Mouse (Mus musculus): Measurements from ENCODE around the gene Uba52. TPM values are rescaled to one million over a fixed set of nuclear protein-coding genes. Genes with fewer than 3 reads are reported as not detected.
A peak's percentile ranks its signal among the peaks of the same experiment; 100 is the strongest.

The Uba52 gene
- total and polyA plus RNA-seq, 2 experiments from 2014 or later: 887 to 1,011 TPM

DNA sequence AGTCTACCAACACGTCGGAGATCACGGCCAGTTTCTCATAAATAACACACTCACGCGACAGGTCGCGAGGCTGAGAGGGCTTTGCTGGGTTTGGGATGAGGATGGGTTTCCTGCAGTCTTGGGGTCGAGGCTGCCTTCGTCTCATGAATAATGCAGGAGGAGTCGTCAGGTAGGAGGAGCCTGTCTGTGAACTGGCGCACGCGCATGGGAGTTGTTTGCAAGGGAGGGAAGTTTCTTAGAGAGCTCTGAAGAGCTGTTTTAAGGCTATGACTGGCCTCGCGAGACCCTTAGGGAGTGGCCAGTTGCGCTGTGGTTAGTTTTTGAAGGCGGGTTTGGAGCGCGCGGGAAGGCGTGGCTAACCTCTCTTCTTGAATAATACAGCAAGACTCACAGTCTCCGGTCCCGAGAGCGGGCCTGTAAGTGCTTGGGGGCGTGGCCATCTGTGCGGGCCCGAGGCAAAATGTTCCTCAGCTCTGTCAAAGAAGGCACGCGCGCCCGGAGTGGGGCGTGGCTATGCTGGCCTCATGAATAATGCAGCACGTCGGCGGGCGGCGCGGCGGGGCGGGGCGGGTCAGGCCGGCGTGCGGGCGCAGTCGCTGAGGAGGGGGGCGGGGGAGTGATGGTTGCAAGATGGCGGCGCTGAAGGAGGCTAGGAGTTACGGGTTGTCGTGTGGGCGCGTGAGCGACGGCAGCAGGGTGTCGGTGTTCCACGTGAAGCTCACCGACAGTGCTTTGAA is 28.6 kb upstream of the Uba52 start, which contains the start of gene Ell:
Ell (plus strand) TSS at position 381 of the 737 bp plus-strand sequence.
- H3K4me2 ChIP-seq (ENCODE audit: low read depth, low read length): peak within 1 kb of the TSS; percentile 88
- H3K27me3 ChIP-seq (ENCODE audit: control insufficient read depth, insufficient read depth, low read length): no peaks in the 10 kb centered on the region
- H3K4me1 ChIP-seq (ENCODE audit: control insufficient read depth, insufficient read depth): peaks cover 12% of the 10 kb centered on the region
- ATAC-seq (ENCODE audit: insufficient read depth, low read depth) (peak; percentile 90), DNase-seq (ENCODE audit: low spot score) (peak; percentile 100)
- peak within 1 kb of the TSS; percentile 81 for H3K9ac ChIP-seq (replicated peaks; ENCODE audit: low read depth, low read length)
- peak within 1 kb of the TSS; percentile 73 for H3K4me3 ChIP-seq (ENCODE audit: low read depth, low read length)
- H3K36me3 ChIP-seq (replicated peaks; ENCODE audit: control insufficient read depth, insufficient read depth, low read length): peaks cover 27% of the 10 kb centered on the region
- H3K9me3 ChIP-seq (replicated peaks; ENCODE audit: control insufficient read depth, low read length): no peaks in the 10 kb centered on the region
- under 1% methylated on average over 52 of the region's 58 CpGs for WGBS
- H3K27ac ChIP-seq (ENCODE audit: low read depth): peak within 1 kb of the TSS; percentile 95
- TF ChIP-seq EP300 (IDR thresholded peaks at IDR 0.05; ENCODE audit: low read depth) (0 out of 2 replicates have a peak, but pooled peaks have one; percentile 3), CTCF (IDR thresholded peaks at IDR 0.05; ENCODE audit: low read depth) (no peak)

- WGBS: under 1% methylated on average over 32 of the region's 32 CpGs
- TF ChIP-seq CTCF (IDR thresholded peaks at IDR 0.05; ENCODE audit: low read depth) (no peak), EP300 (IDR thresholded peaks at IDR 0.05; ENCODE audit: low read depth) (peak; percentile 46; the same call in 1 of the 2 replicates)
- ATAC-seq (ENCODE audit: insufficient read depth, low read depth) (peak; percentile 80), DNase-seq (ENCODE audit: low spot score) (peak; percentile 98)
- Histone ChIP-seq H3K4me3 (ENCODE audit: low read depth, low read length) (peak overlapping the region; percentile 73), H3K27ac (ENCODE audit: low read depth) (peak overlapping the region; percentile 95), H3K4me1 (ENCODE audit: control insufficient read depth, insufficient read depth) (peaks cover 12% of the 10 kb centered on the region), H3K9ac (replicated peaks; ENCODE audit: low read depth, low read length) (peak overlapping the region; percentile 54; the same call in 1 of the 2 replicates), H3K9me3 (replicated peaks; ENCODE audit: control insufficient read depth, low read length) (no peaks in the 10 kb centered on the region), H3K4me2 (ENCODE audit: low read depth, low read length) (peak overlapping the region; percentile 88), H3K36me3 (replicated peaks; ENCODE audit: control insufficient read depth, insufficient read depth, low read length) (peaks cover 33% of the 10 kb centered on the region), H3K27me3 (ENCODE audit: control insufficient read depth, insufficient read depth, low read length) (no peaks in the 10 kb centered on the region)
Observed at GRCm38 (mm10) chr8:70538633-70539076, 28.1 kb upstream of the Uba52 start.

- Histone ChIP-seq H3K9ac (replicated peaks; ENCODE audit: low read depth, low read length) (peak overlapping the region; percentile 54), H3K4me2 (ENCODE audit: low read depth, low read length) (peak overlapping the region; percentile 88), H3K27me3 (ENCODE audit: control insufficient read depth, insufficient read depth, low read length) (no peaks in the 10 kb centered on the region), H3K36me3 (replicated peaks; ENCODE audit: control insufficient read depth, insufficient read depth, low read length) (peaks cover 38% of the 10 kb centered on the region), H3K9me3 (replicated peaks; ENCODE audit: control insufficient read depth, low read length) (no peaks in the 10 kb centered on the region), H3K27ac (ENCODE audit: low read depth) (peak overlapping the region; percentile 95), H3K4me1 (ENCODE audit: control insufficient read depth, insufficient read depth) (peaks cover 12% of the 10 kb centered on the region), H3K4me3 (ENCODE audit: low read depth, low read length) (peak overlapping the region; percentile 73)
- ATAC-seq (ENCODE audit: insufficient read depth, low read depth) (no peak), DNase-seq (ENCODE audit: low spot score) (peak; percentile 52)
- WGBS: 14% methylated on average over 24 of the region's 24 CpGs
- TF ChIP-seq EP300 (IDR thresholded peaks at IDR 0.05; ENCODE audit: low read depth): no peak
- no peak for TF ChIP-seq CTCF (IDR thresholded peaks at IDR 0.05; ENCODE audit: low read depth)
Observed at GRCm38 (mm10) chr8:70538024-70538579, 27.5 kb upstream of the Uba52 start.

GRCm38 (mm10) chr8:70535701-70536100 is 25.1 kb upstream of the Uba52 start:
- Histone ChIP-seq H3K4me1 (ENCODE audit: control insufficient read depth, insufficient read depth) (peaks cover 8% of the 10 kb centered on the region), H3K4me2 (ENCODE audit: low read depth, low read length) (no peak overlapping the region), H3K27me3 (ENCODE audit: control insufficient read depth, insufficient read depth, low read length) (no peaks in the 10 kb centered on the region), H3K27ac (ENCODE audit: low read depth) (no peak overlapping the region), H3K36me3 (replicated peaks; ENCODE audit: control insufficient read depth, insufficient read depth, low read length) (peaks cover 61% of the 10 kb centered on the region), H3K9me3 (replicated peaks; ENCODE audit: control insufficient read depth, low read length) (no peaks in the 10 kb centered on the region), H3K4me3 (ENCODE audit: low read depth, low read length) (no peak overlapping the region), H3K9ac (replicated peaks; ENCODE audit: low read depth, low read length) (no peak overlapping the region)
- TF ChIP-seq CTCF (IDR thresholded peaks at IDR 0.05; ENCODE audit: low read depth) (no peak), EP300 (IDR thresholded peaks at IDR 0.05; ENCODE audit: low read depth) (no peak)
- WGBS: 62% methylated on average over 2 of the region's 2 CpGs
- ATAC-seq (ENCODE audit: insufficient read depth, low read depth) (no peak), DNase-seq (ENCODE audit: low spot score) (no peak)

DNA sequence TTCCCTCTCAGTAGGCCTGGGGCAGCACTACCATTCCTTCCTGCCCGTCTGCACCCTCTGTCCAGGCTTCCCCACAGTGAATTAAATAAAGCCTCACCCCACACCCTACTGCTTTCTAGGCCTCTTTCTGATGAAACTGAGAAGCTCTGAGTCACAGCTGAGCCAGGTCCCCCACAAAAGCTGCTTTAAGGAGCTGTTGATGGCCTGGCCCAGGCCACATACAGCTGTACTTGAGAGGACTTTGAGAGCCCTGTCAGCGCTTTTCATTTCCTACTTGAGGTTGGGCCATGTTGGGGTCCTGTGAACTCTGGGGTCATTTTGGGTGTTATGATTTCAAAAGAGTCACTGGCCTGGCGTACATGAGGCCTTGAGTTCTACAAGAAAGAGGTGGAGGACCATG is 24.6 kb upstream of the Uba52 start:
- H3K9ac ChIP-seq (replicated peaks; ENCODE audit: low read depth, low read length): no peak overlapping the region
- ATAC-seq (ENCODE audit: insufficient read depth, low read depth) (no peak), DNase-seq (ENCODE audit: low spot score) (no peak)
- TF ChIP-seq EP300 (IDR thresholded peaks at IDR 0.05; ENCODE audit: low read depth) (no peak), CTCF (IDR thresholded peaks at IDR 0.05; ENCODE audit: low read depth) (no peak)
- 74% methylated on average over 3 of the region's 3 CpGs for WGBS
- H3K9me3 ChIP-seq (replicated peaks; ENCODE audit: control insufficient read depth, low read length): no peaks in the 10 kb centered on the region
- no peak overlapping the region for H3K4me3 ChIP-seq (ENCODE audit: low read depth, low read length)
- no peak overlapping the region for H3K4me2 ChIP-seq (ENCODE audit: low read depth, low read length)
- H3K36me3 ChIP-seq (replicated peaks; ENCODE audit: control insufficient read depth, insufficient read depth, low read length): peaks cover 66% of the 10 kb centered on the region
- H3K4me1 ChIP-seq (ENCODE audit: control insufficient read depth, insufficient read depth): peaks cover 3% of the 10 kb centered on the region
- H3K27me3 ChIP-seq (ENCODE audit: control insufficient read depth, insufficient read depth, low read length): no peaks in the 10 kb centered on the region
- no peak overlapping the region for H3K27ac ChIP-seq (ENCODE audit: low read depth)

Data from heart, postnatal 0 days (tissue).